Mouse (Mus musculus): ENCODE data around the gene H2afx.

GRCm38 (mm10) chr9:44336964-44337363 lies 2.5 kb downstream of the H2afx start:
- no peak for TF ChIP-seq CTCF (IDR thresholded peaks at IDR 0.05; ENCODE audit: extremely low read depth, insufficient read depth, low read length)
- no peak for TF ChIP-seq POLR2A (IDR thresholded peaks at IDR 0.05; ENCODE audit: extremely low read depth, insufficient read depth, low read length)

Measured in cortical plate, adult 2 months (tissue).